Mouse (Mus musculus) heart, embryonic 14.5 days (tissue): ENCODE measurements at regions not wholly inside any gene's neighbourhood (a gene's known extent, or its start where the extent isn't known, plus 50 kb on each side); places are given as distances from the start of the nearest gene placed in this dataset.

ENCODE experiments used
- ATAC-seq: fragments of 200-750 bp; cut with Nextera tagmentation; 2 replicates; pipeline ENCODE4 v1.8.0; 2017; ENCODE audit warnings: low read depth, moderate TSS enrichment; ENCODE audit not compliant: insufficient number of reproducible peaks, insufficient read depth, low FRiP score
- H3K27ac ChIP-seq, 2 experiments: fragments of 200-500 bp in 1 of 2; fragments of 300-500 bp in 1 of 2; sonication (generic) in 1 of 2; replicated peaks in 1 of 2; 2 replicates each; pipeline ENCODE4 v1.5.1; 2012 to 2014; ENCODE audit warnings: low read depth in 2 of 2, low read length in 2 of 2, control low read depth in 1 of 2, mild to moderate bottlenecking in 1 of 2, mixed read lengths in 1 of 2; ENCODE audit not compliant: control insufficient read depth in 1 of 2, insufficient read depth in 1 of 2
- H3K27me3 ChIP-seq: fragments of 300-500 bp; sonication (generic); 2 replicates; pipeline ENCODE4 v1.6.1; 2014; ENCODE audit warnings: mild to moderate bottlenecking, low read length, control low read depth; ENCODE audit not compliant: control insufficient read depth, insufficient read depth
- H3K36me3 ChIP-seq: fragments of 300-500 bp; sonication (generic); 2 replicates; pipeline ENCODE4 v1.6.1; 2014; ENCODE audit warnings: mild to moderate bottlenecking, control low read depth, low read length, mixed read lengths; ENCODE audit not compliant: control insufficient read depth, insufficient read depth
- H3K4me1 ChIP-seq, 2 experiments: fragments of 200-500 bp in 1 of 2; fragments of 300-500 bp in 1 of 2; sonication (generic) in 1 of 2; 2 replicates each; pipeline ENCODE4 v1.6.1; 2012 to 2014; ENCODE audit warnings: low read length in 2 of 2, control low read depth in 1 of 2, mixed read lengths in 1 of 2; ENCODE audit not compliant: control insufficient read depth in 2 of 2, insufficient read depth in 2 of 2
- H3K4me2 ChIP-seq: fragments of 300-500 bp; sonication (generic); 2 replicates; pipeline ENCODE4 v1.6.1; 2014; ENCODE audit warnings: mild to moderate bottlenecking, low read length
- H3K4me3 ChIP-seq, 2 experiments: fragments of 200-500 bp in 1 of 2; fragments of 300-500 bp in 1 of 2; sonication (generic) in 1 of 2; 2 replicates each; pipeline ENCODE4 v1.5.1; 2012 to 2014; ENCODE audit warnings: low read length in 2 of 2, mild to moderate bottlenecking in 2 of 2, control low read depth in 1 of 2, low read depth in 1 of 2, moderate library complexity in 1 of 2; ENCODE audit not compliant: control insufficient read depth in 1 of 2, insufficient read depth in 1 of 2
- H3K9ac ChIP-seq: fragments of 300-500 bp; sonication (generic); 2 replicates; pipeline ENCODE4 v1.6.1; 2014; ENCODE audit warnings: mild to moderate bottlenecking, low read length
- H3K9me3 ChIP-seq: fragments of 300-500 bp; sonication (generic); 2 replicates; pipeline ENCODE4 v1.6.1; 2016; ENCODE audit warnings: low read length, control low read depth; ENCODE audit not compliant: control insufficient read depth
- WGBS: fragments of 180-500 bp; shearing (Covaris S2); extraction: QIAGEN DNeasy Blood & Tissue Kit; methylation state at CpG from one replicate; pipeline ENCODE4 v1.1.7; 2014; 5-methylcytosine and 5-hydroxymethylcytosine counted together

DNA sequence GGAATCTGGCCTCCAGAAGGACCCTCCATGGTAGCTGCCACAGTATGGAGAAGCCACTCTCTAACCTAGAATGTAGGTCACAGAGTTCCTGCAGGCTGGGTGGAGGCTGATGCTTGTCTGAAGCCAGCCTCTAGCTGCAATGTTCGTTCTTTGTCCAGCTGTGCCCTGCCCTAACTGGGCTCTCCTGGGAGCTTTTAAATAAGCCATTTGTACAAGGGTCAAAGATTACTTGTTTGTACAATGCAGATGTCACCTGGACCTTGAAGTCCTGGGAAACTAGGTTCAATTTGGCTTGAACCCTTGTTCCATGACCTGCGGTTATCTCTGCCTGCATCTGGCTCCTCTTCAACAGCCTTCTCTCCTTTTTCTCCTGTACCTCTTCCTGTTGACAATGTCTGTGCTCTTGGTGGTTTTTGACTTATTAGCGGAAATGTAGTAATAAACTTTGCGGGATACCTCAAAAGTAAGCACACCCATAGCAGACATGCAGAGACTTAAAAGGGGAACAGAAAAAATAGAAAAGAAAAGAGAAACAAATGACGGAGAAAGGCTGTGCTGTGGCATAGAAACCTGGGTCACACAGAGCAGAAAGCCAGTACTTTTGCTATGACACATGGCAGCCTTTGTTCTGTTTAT lies 163.1 kb upstream of the Tgfbr2 start:
- Histone ChIP-seq H3K4me1 (peaks cover 0 to 3% of the 10 kb centered on the region in 2 experiments; a peak in 1 of 4 replicates), H3K4me3 (no peak overlapping the region), H3K36me3 (no peaks in the 10 kb centered on the region), H3K9me3 (0 out of 2 replicates have a peak, but pooled peaks cover 3% of the 10 kb centered on the region), H3K4me2 (no peak overlapping the region), H3K27me3 (no peaks in the 10 kb centered on the region), H3K9ac (no peak overlapping the region), H3K27ac (no peak overlapping the region)
- 88% methylated on average over 5 of the region's 5 CpGs for WGBS
- ATAC-seq = no peak

DNA sequence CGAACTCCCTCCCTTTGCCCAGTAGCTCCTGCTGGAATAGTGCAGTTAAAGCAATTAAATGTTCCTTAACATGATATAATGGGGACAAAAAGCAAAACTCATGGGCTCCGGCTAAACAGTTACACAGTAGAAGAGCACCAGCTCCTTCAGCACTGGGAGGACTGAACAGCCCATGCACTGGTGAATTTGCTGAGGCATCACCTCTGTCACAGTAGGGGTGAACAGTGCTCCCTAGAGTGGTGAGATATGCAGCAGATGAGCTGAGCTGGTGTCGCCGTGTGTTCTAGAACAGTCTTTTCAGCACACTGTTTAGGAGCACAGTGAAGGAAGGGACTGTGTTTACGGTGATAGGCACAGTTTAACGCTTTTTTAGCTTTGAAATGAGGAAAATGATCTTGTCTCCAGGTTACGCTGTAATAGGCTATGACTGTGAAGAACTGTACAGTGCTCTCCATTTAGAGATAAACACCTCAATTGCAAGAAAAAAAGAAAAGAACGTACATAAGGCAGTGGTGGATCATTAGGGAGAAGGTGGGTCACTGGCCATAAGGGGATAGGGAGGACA lies 162.4 kb upstream of the Tgfbr2 start:
- ATAC-seq = no peak
- H3K9me3 ChIP-seq = 0 out of 2 replicates have a peak, but pooled peaks cover 3% of the 10 kb centered on the region
- H3K4me2 ChIP-seq = no peak overlapping the region
- H3K27me3 ChIP-seq = no peaks in the 10 kb centered on the region
- H3K4me3 ChIP-seq = no peak overlapping the region
- 82% methylated on average over 8 of the region's 8 CpGs for WGBS
- no peak overlapping the region for H3K9ac ChIP-seq
- H3K36me3 ChIP-seq = no peaks in the 10 kb centered on the region
- H3K27ac ChIP-seq = no peak overlapping the region
- H3K4me1 ChIP-seq = peaks cover 0 to 2% of the 10 kb centered on the region in 2 experiments; a peak in 1 of 4 replicates

DNA sequence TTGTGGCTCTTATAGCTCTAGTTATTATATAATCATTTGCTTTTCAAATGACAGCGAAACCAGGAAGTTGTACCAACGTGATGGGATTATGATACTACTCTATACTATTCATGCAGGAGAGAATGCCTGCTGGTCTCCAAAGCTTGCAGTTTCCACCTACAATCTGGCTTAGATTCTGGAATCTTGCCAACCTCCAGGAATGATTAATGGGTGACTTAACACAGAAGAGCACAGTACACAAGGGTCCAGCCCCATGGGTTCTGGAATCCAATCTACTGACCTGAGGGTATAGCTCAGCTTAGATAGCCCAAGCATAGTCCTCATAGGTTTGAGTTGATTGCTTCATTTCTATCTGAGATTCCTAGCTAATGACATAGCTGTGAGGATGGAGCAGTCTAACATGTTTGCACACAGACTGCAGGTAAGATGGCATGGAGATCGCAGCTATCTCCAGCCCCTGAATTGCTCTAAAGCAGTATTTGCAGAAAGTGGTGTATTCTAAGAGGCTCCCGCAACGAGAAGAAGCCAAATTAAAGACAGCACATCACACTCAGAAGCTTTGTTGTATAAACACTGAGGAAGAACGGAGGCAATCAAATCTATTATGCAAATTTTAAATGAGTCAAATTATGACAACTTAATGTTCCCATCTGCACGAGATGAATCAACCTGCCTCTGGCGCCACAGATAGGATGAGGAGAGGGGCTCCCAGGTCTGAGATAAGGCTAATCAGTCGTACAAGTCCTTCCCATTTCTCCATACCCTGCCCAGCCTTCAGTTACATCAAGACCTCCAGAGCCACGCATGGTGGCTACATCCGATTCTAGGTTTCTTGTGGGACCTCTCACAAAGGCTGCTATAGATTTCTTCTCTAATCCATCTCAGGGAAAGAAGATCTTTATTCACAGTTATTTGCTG lies 160.7 kb upstream of the Tgfbr2 start:
- Histone ChIP-seq H3K9ac (no peak overlapping the region), H3K4me1 (no peaks in the 10 kb centered on the region), H3K36me3 (no peaks in the 10 kb centered on the region), H3K4me2 (no peak overlapping the region), H3K27me3 (no peaks in the 10 kb centered on the region), H3K27ac (no peak overlapping the region), H3K4me3 (no peak overlapping the region), H3K9me3 (0 out of 2 replicates have a peak, but pooled peaks cover 3% of the 10 kb centered on the region)
- no peak for ATAC-seq
- 78% methylated on average over 11 of the region's 11 CpGs for WGBS

DNA sequence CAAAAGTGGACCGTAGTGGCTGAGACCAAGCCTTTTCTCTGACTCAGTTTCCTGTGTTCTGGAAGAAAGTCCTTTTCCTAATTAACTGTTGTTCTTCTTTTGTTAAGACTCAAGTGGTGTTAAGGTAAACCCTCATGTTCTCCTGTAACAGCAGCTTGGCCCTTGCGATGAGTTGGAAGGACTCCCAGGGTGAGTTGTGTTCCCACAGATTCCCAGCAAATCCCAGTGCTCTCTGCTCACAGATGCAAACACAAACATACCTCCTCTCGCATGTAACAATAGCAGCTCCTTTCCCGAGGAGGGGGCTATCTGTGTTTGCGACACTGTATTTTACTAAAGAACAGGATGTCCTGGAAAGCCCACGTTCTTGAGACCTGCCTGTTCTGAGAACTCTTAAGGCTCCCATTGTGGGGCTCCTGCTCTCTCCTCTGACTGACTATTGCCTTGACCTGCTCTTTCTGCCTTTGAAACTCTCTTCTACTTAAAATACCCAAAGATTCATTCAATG lies 158.8 kb upstream of the Tgfbr2 start:
- no peak overlapping the region for H3K27ac ChIP-seq
- WGBS = 65% methylated on average over 6 of the region's 6 CpGs
- no peaks in the 10 kb centered on the region for H3K4me1 ChIP-seq
- ATAC-seq = no peak
- H3K27me3 ChIP-seq = no peaks in the 10 kb centered on the region
- no peak overlapping the region for H3K4me3 ChIP-seq
- H3K9ac ChIP-seq = no peak overlapping the region
- no peaks in the 10 kb centered on the region for H3K36me3 ChIP-seq
- no peak overlapping the region for H3K4me2 ChIP-seq
- 0 out of 2 replicates have a peak, but pooled peaks cover 3% of the 10 kb centered on the region for H3K9me3 ChIP-seq

DNA sequence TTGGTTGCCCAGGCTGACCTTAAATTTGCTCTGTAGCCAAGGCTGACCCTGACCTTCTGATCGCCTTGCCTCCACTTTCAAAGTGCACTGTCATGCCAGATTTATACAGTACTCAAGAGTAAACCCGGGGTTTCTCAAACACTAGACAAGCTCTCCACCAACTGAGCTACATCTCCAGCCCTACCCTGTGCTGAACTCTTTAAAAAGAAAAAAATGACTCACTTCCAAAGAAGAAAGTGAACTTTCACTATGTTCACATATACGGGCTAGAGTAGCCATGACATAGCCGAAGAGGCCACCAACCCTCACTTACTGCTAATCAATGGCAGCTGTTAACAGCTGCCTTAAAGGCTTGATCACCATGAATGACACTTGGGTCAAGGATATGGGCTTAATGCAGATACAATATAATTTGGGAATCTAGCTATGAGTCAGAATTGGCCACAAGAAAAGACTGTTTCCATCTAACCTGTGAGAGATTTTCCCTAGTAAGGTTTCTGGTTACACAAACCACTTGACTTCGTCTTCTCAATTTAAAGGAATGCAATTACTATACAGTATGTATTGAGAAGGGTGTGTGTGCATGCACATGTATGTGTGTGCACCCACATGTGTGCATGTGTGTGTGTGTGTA lies 157.4 kb upstream of the Tgfbr2 start:
- no peaks in the 10 kb centered on the region for H3K27me3 ChIP-seq
- 87% methylated on average over 5 of the region's 5 CpGs for WGBS
- H3K4me1 ChIP-seq = peaks cover 1 to 6% of the 10 kb centered on the region in 2 experiments; a peak in 3 of 4 replicates
- no peaks in the 10 kb centered on the region for H3K9me3 ChIP-seq
- H3K4me3 ChIP-seq = no peak overlapping the region
- no peak overlapping the region for H3K4me2 ChIP-seq
- ATAC-seq = no peak
- no peak overlapping the region for H3K27ac ChIP-seq
- H3K36me3 ChIP-seq = no peaks in the 10 kb centered on the region
- H3K9ac ChIP-seq = no peak overlapping the region

DNA sequence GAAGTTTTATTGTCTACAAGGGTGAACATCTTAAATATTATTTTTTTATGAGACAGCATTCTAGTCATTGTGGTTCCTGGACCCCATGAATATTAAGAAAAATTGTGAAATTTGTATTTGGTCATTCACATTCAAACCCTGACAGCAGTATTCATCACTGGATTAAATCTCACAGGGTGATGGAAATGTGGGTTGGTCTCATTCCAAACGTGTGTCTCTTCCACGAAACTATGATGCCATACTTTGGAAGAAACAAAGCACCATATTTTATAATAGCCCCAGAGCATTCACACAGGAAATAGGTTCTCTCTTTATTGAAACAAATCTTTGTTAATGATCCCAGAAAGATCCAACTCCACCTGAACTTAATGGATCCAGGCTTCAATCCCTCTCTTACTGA lies 156.2 kb upstream of the Tgfbr2 start:
- Histone ChIP-seq H3K9ac (no peak overlapping the region), H3K36me3 (no peaks in the 10 kb centered on the region), H3K27ac (no peak overlapping the region), H3K9me3 (no peaks in the 10 kb centered on the region), H3K27me3 (no peaks in the 10 kb centered on the region), H3K4me1 (peaks cover 4 to 6% of the 10 kb centered on the region in 2 experiments; a peak in 3 of 4 replicates), H3K4me2 (no peak overlapping the region), H3K4me3 (no peak overlapping the region)
- 84% methylated on average over 2 of the region's 2 CpGs for WGBS
- ATAC-seq = no peak

DNA sequence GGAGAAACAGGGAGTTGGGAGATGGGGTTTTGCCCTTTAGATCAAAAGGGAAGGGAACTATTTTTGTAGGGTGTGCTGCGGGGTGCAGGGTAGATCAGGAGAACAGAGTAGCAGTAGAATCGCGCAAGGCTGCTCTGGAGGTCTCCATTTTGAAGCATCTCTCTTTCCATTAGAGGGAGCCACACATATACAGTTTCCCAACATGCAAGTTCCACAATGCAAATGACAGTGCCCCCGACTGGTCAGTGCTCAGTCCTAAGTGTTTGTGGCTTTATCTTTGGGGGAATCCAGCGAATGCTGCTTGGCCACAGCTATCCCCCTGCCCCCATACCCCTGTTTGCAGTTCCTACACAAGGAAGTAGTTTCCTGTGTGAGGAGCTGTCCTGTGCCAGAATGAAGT lies 155.6 kb upstream of the Tgfbr2 start:
- no peaks in the 10 kb centered on the region for H3K27me3 ChIP-seq
- 53% methylated on average over 5 of the region's 5 CpGs for WGBS
- H3K9ac ChIP-seq = no peak overlapping the region
- no peak overlapping the region for H3K4me2 ChIP-seq
- no peaks in the 10 kb centered on the region for H3K36me3 ChIP-seq
- H3K4me1 ChIP-seq = peaks cover 4 to 6% of the 10 kb centered on the region in 2 experiments; a peak in 3 of 4 replicates
- H3K27ac ChIP-seq = no peak overlapping the region
- no peaks in the 10 kb centered on the region for H3K9me3 ChIP-seq
- ATAC-seq = no peak
- H3K4me3 ChIP-seq = no peak overlapping the region
